Mouse (Mus musculus) granulocyte monocyte progenitor cell, adult 5-6 weeks (primary cell): ENCODE data around the gene Il9. TPM values are rescaled to one million over a fixed set of nuclear protein-coding genes. Genes with fewer than 3 reads are reported as not detected.

Experiments used
- ATAC-seq: replicated peaks from 2 replicates; pipeline ENCODE4 v1.8.0; 2016; ENCODE audit warnings: mild to moderate bottlenecking, moderate TSS enrichment, inconsistent platforms; ENCODE audit not compliant: poor library complexity, severe bottlenecking
- total RNA-seq, 2 experiments: library from RNA; stranded (forward) in 1 of 2; stranded (reverse) in 1 of 2; fragments of 200-712, 200-1000 nt in 1 of 2; fragments of >200 nt in 1 of 2; fragmentation: Nextera tagmentation in 1 of 2; gene quantifications; 2 replicates each; pipeline ENCODE4 v1.2.3; 2014 to 2017

The Il9 gene
- total RNA-seq, 2 experiments from 2014 or later = not detected

DNA sequence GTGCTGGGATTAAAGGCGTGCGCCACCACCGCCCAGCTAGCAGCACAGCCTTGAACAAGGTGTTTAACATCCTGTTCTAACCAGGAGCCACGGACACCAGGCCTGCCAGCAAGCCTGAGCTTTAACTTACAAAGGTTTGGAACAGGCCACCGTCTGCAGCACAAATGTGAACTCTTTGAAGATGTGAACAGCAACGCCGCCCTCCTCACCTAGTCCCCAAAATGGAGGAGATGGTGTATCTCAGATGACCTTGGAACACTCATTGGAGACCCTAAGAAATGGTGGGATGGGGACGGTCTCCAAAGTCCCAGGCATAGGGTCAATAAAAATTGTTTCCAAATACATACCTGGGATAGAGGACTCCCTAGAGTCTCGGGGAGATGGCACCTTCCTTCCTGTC is 9.4 kb downstream of the Il9 start:
- no peak for ATAC-seq

DNA sequence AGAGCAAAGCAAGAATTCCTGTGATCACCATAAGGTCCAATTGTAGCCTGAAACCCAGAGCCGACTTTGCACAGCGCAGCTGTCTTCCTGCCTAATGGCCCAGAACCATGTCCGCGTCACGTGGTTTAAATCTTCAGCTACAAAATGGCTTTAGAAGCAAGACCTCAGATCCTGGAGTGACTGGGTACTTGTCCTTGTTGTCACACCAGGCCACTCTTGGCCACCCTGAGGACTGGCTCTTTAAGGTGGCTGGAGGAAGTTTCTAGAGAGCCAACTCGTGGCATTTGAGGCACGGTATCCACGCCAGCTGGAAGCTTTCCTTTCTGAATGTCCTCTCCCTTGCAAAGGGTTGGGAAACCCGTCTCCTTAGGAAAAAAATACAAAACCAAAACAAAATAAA is 10.1 kb downstream of the Il9 start:
- ATAC-seq = no peak

DNA sequence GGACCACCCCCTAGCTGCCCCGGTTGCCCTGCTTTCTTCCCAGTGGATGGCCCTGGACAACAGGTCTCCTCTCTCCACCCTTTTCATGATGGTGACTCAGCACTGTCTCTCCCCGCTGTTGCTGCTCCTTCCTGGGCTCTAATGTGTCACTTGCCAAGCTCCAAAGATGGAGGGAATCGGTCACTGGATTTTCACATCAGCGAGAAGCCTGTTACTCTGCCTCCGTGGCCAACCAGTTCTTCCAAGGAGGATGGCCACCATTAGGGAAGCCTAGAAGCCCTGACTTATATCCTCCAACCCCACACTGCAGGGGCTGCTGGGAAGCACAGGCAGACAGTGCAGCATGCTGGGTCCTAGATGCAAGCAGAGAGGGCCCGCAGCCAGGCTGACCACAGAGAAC is 10.8 kb downstream of the Il9 start:
- ATAC-seq = no peak

DNA sequence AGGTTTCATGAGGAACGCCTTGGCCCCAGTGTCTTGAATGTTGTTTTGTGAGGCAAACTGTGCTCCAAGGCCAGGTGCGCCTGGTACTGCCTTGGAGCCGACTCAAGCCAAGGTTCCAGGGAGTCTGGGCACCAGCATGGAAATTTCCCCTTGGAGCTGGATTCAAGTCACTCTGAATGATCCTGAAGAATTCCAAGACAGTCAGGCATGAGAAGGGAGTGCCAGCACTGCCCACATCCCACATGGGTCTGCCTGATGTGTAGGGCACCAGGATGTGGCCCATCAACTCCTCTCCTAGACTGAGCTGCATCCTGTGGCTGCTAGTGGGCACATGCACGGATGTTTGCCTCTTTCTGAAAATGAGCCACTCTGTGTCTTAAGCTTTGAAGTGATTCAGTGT is 13.5 kb downstream of the Il9 start:
- no peak for ATAC-seq

DNA sequence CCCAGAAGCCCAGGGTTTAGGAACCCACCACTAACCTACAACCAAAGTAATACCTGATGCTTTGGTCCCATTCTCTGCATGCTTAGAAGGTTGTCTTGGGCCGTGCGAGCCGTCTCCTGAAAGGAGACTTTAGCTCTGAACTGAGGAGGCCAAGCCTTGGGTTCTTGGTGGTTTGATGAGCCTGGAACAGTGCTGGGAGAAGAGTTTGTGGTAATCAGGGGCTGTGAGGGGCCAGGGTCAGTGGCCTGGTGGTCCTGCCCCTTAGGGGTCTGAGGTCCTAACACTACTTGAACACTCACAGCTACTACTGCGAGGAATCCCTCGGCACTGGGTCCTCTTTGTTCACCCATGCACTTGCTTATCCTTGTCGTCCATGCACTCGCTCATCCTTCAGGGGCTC is 14.3 kb downstream of the Il9 start:
- ATAC-seq = no peak

DNA sequence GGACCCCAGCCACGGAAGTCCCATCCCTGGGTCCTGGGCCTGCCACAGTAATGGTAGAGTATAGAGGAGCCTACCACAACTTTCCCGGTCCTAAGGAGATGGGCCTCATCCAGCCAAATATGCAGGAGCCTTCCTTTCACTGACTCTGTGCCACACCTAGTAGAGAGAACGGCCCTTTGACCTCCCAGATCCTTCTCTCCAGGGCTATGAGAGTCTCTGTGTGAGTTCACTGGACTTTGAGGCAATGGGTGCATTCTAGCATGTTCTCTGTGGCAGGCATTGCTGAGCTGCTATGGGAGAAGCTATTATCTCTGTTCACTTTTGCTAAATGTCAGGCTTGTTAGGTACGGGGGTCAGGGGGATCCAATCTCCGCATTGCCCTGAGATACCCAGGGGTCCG is 18.3 kb downstream of the Il9 start:
- ATAC-seq = no peak

DNA sequence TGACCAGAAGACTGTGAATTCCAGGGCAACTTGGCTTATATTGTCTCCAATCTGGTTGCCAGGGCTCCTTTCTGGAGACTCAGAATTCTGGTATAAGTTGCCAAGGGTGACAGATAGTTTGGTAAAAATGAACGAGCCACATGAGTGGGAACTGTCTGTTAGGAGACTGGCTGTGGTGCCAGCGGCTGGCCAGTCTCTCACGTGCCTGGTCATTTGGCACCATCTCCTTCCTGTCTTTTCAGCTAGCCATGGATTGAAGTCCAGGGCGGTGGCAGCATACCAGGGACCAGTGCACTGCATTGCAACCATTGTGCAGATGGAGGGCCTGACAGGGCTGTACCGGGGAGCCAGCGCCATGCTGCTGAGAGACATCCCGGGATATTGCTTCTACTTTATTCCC is 18.8 kb downstream of the Il9 start:
- ATAC-seq = no peak

DNA sequence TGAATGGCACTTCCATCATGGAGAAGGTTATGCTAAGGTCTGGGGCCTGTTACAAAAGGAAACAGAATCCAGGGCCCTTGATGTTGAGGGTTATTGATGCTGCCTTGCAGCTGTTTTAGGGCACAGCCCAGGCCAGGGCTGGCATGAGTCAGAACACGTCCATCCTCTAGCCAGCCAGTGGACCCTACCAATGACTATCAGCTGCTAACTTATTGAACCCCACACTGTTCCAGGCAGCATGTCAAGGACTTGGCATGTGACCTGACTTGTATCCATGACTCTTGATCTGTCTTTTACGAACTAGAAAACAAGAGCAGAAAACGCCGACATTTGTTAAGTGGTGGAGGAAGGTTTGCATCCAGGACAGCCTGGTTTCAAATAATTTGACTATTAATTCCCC is 19.3 kb downstream of the Il9 start:
- ATAC-seq = no peak

DNA sequence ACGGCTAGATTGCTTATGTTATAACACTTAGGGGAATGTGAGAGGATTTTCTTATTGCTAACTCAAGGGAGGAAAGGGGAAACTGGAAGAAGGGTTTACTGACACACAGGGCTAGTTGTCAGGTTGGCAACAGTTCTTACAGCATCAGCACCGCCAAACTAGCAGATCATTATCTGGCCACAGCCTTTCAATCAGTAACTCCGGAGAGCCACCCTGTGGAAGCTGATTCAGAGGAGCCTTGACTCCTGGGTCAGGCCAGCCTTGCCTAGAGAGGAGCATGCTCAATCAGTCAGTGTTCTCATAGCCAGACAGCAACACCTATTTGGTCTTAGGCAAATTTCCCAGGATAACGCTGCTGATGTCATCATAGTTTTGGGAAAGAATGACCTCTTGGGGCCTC is 20.6 kb downstream of the Il9 start:
- ATAC-seq = no peak

DNA sequence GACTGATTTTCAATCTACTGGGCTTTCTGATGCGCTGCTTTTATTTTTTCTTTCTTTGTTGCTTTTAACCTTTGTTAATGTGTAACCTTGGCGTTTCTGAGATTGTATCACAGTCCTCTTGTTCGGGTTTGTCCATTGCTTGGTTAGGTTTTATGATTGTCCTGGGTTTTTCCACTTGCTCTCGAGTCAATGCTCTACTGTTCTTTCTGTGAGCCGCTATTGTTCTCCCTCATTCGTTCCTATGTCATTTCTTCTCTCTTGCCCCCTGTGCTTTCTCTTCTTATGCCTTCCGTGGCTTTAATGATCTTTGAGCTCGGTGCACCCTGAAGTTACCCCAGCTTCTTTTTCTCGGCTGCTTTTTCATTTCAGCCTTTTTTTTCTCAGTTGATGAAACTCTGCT is 24.0 kb downstream of the Il9 start:
- no peak for ATAC-seq

DNA sequence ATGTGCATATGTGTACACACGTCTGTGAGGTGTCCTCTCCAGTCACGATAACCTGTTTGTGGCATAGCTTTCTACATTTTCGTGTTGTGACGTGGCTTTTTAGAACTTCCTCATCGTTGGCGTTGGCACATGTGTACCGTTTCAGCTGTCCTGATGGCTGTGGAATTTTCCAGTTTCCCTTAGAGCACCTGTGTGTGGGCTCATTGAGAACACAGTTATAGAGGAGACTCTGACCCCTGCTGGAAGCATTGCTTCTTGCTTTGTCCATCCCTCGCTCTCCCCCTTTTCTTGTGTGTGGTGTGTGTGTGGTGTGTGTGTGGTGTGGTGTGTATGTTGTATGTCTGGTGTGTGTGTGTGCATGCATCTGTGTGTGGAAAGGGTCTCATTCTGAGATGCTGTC is 32.0 kb downstream of the Il9 start:
- ATAC-seq = no peak

DNA sequence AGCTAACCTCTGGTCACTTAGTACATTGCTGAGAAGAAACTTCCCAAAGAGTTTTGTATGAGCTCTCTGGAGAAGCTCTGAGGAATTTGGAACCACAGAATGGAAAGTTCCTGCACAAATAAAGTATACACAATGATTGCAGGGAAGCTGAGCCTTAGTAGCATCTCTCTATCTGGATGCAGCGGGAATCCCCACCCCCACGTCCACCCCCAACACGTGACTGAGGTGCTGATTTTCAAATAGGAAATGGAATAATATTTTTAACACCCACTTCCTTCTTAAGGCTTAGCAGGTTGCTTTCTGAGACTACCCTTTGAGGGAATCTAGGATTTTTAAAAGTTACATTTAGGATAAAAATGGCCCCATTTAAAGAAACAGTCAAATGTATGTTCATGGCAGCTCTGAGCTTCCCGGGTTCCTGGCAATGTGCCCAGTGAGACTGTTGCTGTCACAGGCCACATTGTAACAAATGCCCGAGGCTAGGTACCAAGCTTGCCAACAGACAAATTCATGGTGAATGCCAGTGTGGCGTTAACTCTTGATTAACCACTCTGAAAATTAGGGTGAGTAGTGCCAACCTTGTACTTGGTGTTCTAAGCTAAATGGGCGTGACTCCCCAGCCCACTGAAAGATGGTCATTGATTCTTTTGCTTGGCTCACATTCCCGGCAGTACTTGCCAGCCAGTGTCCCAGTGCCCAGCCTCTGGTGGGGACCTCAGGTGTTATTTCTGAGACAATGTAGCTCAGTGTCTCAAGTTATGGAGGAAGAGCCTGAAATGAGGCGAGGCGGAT is 32.6 kb downstream of the Il9 start:
- ATAC-seq = no peak

DNA sequence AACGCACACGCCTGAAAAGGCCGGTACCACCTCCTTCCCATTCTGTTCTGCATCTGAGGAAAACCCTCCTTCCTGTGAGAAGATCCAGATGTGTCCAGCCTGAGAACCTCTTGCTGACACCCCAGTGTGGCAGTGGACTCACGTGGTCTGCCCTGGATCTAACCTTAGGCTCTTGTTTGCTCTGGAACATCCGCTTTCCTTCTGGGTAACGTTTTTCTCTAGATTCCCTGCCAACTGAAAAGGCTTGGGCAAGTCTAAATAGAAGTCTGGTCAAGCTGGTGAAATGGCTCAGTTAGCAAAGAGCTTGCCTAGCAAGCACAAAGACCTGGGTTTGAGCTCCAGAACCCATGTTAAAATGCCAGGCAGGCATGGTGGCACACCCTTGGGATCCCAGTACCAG is 37.0 kb downstream of the Il9 start:
- ATAC-seq = no peak

DNA sequence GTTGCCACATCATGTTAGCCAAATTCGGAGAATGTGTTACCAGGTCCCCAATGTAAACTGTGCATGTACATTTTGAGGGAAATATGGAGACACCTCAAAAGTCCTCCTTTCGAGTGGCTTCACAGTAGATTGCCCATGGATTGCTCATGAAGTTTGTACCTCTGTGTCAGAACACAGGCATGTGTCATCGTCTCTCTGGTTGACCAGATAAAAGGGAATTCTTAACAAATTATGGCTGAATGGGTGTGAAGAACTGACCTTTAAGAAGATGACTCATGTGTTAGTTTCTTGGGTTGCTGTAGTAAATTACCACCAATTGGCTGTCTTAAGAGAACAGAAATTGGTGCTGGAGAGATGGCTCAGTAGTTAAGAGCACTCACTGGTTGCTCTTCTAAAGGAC is 37.9 kb downstream of the Il9 start:
- ATAC-seq = no peak

DNA sequence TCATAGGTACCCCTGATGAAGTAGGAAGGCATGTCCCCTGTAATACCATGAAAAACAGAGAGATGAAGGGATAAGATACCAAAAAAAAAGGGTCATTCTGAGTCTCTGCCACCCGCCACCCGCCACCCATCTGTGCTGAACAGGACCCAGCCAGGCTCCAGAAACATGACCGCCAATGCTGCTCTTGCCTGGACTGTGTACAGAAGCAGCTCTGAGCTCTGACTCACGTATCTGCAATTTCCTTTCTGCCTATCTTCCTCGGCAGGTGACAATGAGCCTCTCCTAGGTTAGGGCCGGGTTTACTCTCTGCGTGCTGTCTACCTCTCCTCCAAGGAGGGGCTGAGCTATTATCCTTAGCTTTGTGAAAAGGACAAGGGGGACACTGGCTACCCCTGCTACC is 38.6 kb downstream of the Il9 start:
- ATAC-seq = no peak

DNA sequence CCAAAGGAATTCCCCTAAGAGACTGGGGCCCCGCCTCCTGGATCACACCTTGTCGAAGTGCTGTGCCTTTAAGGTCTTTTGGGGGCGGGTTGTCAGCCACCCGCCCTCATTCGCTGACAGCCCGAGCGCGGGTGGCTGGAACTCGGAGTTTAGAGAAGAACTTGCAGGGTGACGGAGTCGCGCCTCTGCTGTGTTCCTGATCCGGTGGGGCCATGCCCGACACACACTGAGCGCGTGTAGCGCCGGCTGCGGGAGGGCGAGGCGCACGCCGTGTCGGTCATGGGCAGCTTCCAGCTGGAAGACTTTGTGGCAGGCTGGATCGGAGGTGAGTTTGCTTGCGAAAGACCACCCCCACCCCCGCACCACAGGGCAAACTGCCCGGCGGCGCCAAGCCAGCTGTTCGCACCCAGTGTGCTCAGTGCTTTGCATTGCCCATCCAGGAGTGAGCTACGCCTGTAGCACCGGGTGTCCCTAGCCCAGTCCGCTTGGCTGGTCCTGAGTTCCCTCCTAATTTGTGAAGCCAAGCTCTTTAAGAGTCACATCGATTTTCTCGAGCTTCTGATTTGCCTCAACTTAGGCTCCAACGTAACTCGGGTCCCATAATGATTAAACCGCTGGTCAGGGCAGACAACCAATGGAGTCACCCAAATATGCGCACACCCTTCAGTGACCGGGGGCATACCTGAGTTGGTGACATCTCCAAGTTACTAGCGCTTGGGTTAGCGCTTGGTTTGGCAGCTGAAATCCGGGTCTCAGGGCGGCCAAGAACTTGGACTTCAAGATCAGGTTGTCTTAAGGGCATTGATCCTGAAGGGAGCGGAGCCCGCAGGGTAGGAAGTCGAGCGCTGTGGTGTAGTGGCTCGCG is 43.6 kb downstream of the Il9 start, which contains the start of gene Slc25a48:
Gene Slc25a48 (plus strand): TSS at position 145 of the 865 bp plus-strand sequence.
- peak; percentile 39 for ATAC-seq

DNA sequence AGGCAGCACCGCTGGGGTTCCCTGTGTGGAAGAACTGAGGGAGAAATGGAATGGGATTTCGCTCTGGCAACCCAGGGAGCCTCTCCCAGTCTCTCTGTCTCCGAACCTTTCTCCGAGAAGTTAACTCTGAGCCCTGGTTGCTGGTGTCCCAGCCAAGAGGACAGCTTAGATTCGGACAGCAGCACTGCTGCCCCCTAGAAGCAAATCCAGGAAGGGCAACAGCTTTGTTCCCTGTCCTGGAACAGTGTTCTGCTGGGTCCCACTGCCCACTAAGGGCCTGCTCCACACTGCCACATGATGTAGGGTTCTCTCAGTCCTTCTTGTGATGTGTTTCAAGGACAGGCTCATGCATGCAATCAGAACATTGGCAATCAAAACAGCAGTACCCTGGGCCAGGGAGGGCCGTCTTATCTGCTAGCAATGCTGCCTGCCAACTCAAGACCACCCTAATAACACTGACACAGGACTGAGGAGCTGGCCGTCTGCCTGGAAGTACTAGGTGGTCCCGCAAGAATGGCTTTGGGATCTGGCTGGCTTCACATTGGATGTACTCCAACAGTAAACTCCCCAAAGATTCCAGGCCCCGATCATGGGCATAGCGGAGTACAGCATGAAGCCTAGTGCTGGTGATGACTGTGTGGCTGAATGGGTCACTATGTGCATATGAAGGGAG is 46.3 kb downstream of the Il9 start:
- no peak for ATAC-seq

DNA sequence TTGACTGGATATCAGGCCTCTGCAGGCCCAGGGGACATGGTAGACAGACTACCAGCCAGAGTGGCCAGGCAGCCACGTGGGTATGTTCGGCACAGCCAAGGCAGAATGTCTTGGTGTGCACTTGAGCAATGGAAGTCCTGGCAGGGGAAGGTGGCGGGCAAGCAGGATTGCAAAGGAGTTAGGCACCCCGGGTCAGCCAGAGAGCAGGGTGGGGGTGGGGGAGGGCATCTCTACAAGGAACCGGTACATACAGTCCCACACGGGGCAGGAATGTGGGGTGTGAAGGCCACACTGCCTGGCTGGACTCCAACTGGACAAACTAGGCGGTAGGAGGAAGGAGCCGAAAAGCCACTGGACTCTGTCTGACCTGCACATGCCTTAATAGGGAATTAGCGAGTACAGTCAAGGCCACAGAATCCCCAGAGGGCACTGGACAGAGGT is 47.7 kb downstream of the Il9 start:
- no peak for ATAC-seq

DNA sequence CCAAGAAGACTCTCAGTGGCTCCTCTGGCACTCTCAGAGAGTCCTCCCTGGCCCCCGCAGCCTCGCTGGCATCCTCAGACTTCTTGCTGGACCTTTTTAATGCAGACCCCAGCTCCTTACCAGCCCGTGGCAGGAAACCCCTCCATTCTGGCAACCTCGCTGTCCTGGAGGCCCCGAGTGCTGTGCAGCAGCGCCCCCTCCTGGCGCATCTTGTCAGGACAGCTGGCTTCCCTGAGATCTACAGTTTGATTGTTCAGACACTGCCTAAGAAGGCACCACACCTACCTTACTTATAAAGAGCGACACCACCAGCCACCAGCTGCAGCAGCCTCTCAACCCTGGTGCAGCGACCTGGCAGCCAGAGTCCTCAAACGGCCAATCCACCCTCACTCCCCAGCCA is 48.6 kb downstream of the Il9 start:
- ATAC-seq = peak; percentile 56; the same call in 1 of the 2 replicates

DNA sequence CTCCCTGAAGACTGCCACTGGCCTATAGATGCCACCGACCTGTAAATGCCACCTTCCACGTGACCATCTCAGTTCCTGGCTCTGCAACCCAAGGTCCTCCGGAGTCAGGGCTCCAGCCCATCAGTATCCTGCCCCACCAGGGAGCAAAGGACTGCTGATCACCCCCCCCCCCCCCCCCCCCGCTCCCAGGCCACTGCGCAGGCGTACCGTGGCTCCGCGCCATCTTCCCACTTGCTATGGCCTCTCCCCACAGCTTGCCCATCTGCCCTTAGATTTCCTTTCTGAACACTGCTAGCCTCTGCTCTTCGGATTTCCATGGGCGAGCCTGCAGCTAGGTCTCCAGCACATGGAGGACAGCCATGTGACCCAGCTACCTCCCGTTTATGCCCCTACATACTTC is 49.5 kb downstream of the Il9 start:
- ATAC-seq = no peak
